Mouse (Mus musculus) urinary bladder, postnatal 25 days (tissue): Measurements from ENCODE around the gene Rhox13.

Source experiments
- DNase-seq: peaks from one replicate; pipeline ENCODE4 v3.0.0; 2022; ENCODE audit warnings: low spot score

Rhox13 gene

DNA sequence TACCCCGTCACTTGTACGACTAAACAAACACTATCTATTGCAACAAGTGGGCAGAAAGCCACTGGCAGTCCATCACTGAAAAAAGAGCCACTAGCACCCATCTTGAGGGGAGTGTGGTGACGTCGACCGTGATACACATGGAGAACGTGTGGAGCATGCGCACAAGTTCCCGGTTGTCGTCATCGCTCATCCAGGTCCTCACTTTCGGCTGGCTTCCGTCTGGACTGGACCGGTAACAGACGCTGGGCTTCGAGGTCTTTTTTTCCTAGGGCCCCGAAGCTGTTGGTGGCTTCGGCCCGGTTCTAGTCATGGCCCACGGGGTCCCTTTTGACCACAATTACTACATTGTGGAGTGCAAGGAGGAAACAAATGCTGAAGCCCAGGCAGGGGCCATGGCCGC is at the start of gene Rhox13:
TSS of gene Rhox13 (plus strand) at position 238 of the 400 bp plus-strand sequence.
- DNase-seq, result no peak

DNA sequence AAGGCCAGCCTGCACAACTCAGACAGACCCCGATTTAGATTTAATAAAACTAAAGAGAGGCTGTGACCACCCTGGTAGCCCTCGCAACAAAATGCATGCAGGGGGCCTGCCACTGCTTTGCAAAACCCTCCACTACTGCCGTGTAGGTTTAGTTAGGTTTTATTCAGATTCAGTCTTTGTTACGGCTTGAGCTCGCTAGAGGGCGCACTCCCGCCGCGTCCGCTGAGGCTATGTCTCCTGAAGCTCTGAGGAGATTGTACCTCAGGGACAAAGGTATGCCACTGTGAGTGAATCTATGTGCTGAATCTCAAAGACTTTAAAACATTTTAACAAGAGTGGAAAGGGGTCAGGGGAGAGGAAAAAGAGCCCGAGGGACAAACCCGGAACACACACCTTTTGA is 36.8 kb upstream of the Rhox13 start:
- peak; percentile 41 for DNase-seq

DNA sequence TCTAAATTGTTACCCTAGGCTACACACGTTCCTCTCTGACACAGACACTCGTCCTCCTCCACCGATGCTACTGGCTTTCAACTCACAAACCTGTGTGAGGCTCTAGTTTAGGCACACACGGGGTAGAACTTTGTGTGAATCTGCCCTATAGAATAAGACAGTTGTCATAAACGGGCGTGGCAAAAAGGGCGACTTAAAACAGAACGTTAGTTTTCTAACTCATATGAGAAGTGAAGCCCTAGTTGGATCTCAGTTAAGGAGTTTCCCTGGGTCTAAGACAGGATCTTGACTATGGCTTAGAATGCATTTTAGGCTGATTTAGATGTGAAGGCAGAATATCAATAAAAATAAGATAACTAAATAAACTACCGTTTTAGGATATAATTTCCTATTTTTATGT is 36.0 kb upstream of the Rhox13 start, which contains the start of gene Rhox11:
TSS of gene Rhox11 (minus strand) at position 101 of the 400 bp plus-strand sequence.
- DNase-seq, result no peak

DNA sequence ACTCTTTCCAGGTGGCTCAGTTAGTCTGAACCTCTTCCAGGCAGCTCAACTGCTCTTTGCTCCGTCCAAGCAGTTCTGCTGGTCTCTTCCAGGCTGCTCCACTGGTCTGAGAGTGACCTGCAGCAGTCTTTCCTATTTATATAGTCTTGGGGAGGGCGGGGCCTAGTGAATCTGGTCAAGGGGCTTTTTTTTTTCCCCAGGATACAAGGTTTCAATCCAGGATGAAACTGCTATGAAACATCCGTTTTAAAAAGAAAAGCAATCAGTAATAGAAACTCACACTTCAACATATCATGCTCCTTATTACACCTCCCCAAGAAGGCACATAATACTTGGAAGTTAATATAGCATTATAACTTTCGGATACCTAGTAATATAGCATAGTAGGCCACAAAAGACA is 10.2 kb upstream of the Rhox13 start, which contains the start of gene Rhox12:
TSS of gene Rhox12 (minus strand) at position 101 of the 400 bp plus-strand sequence.
- DNase-seq, result no peak

DNA sequence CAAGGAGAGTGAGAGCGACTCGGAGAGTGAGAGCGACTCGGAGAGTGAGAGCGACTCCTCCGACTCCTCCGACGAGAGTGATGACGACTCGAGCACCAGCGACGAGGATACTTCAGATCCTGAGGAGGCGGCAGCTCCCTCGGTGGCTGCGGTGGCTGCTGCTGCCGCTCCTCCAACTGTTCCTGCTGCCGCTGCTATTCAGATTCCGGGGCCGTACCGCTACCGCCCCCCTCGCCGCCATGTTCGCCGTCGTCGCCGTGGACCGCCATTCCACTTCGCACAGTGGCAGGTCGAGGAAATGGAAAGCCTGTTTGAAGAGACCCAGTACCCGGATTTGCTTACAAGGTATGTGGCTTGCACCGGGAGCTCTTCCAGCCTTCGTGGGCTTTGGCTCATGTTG is 459 bp downstream of the Rhox13 start:
- no peak for DNase-seq

DNA sequence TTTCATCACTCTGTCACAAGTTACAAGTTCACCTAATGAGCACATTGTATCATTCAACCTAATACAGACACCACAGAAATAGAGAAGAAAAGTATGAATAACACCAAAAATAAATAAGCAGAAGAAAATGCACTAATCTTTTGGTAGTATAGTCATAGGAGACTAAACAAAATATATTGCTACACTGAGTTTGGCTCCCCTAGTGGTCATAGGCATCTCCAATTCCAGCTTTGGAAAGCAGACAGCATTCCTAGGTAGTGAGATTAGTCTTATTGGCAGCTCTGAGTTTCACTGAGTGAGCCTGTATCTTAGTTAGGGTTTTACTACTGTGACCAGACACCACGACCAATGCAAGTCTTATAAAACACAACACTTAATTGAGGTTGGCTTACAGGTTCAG is 38.1 kb downstream of the Rhox13 start:
- DNase-seq, result no peak

DNA sequence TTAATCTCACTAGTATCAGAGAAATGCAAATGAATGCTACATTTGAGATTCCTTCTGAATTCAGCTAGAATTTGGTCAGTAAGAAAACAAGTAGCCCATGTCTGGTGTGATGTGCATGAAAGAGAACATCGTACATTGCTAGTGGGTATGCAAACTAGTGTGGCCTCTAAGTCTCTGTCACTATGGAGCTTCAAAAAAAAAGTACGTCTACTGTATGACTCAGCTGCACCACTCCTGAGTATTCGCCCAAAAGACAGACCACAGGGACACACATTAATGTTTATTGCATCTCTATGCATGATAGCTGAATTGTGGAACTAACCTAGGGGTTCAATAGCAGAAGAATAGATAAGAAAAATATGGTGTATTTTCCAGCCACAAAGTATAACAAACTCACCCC is 44.3 kb downstream of the Rhox13 start:
- DNase-seq, result no peak

DNA sequence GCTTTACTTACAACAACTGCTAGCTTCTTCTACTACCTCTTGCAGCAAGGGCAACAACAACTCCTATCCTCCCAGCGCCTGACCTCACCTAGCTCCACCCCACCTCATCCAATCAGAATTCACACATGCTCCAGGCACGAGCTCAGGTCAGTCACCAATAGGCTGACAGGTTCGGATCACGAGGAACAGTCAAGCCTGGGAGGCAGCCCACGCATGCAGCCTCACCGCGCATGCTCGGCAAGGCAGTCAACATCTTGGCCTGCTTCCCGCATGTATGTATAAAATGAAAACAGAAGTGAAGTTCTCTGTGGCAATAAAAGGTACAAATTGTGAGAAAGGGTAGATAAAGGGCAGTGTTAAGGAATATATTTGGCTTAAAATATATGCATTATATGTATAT is 45.0 kb downstream of the Rhox13 start:
- DNase-seq, result no peak

DNA sequence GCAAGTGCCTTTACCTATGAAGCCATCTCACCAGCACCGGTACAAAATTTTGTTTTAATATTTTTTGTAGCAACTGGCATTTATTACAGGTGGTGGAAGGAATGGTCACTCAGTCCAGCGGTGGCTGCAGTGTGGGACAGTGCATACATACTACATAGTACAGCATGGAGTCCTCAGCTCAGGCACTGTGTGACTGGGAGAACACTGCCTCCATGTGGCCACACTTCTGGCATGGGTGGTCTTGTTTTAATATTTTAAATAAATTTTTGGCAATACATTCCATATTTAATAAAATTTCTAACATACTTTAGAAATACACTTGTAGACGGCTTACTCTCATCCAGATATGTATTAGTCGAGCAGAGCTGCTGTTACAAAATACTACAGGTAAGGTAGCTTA is 45.6 kb downstream of the Rhox13 start:
- DNase-seq, result no peak
